Mouse (Mus musculus) cerebellum, adult 18-20 months (tissue): ENCODE data around the gene Bsdc1.
A peak's percentile ranks its signal among the peaks of the same experiment; 100 is the strongest.
"Not testable (repeated sequence)": the region's sequence is repeated elsewhere in the genome, so short reads cannot be mapped to it uniquely, and the experiment has no call there.

ENCODE experiments used
- DNase-seq, 2 experiments: peaks; one replicate each; pipeline ENCODE4 v3.0.0; 2021

The Bsdc1 gene

GRCm38 (mm10) chr4:129514300-129514898, 53.0 kb downstream of the Bsdc1 start:
- peak in 1 of 2 experiments; percentile 18 for DNase-seq

DNA sequence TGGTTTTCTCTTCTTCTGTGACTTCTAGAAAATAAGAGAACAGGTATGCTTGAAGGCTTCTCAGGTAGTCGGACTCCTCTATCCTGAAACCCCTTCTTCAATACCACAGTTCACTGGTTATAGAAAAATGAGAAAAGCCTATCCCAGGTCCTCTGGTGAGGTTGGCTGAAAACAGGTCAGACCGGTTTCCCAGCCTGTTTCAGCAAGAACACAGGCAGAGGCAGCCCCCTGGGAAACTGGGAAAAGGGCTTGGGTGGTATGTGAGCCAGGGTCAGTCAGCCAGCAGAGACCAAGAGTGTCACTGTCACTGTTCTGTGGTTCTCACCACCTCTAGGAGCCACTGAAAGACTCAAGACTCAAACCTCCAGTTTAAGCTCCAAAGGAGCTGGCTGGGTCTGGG, 55.5 kb downstream of the Bsdc1 start:
- no peak for DNase-seq

GRCm38 (mm10) chr4:129518519-129518918, 57.1 kb downstream of the Bsdc1 start:
- DNase-seq = no peak

DNA sequence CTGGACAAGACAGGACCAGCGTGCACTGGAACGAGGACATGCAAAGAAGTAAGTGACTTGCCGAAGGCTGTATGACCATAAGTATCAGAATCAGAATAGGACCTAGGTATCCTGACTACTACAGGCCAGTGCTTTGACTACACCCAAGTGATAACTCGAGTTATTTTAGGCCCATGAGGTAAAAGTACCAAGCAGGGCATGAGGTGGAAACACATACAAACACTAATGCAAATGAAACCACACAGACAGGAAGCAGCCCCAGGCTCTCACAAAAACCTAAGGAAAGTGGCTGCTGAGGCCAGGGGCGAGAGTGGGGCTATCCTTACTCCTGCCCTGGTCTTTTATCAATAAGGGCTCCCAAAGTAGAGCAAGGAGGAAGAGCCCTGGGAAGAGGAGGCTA, 64.0 kb downstream of the Bsdc1 start:
- no peak for DNase-seq

DNA sequence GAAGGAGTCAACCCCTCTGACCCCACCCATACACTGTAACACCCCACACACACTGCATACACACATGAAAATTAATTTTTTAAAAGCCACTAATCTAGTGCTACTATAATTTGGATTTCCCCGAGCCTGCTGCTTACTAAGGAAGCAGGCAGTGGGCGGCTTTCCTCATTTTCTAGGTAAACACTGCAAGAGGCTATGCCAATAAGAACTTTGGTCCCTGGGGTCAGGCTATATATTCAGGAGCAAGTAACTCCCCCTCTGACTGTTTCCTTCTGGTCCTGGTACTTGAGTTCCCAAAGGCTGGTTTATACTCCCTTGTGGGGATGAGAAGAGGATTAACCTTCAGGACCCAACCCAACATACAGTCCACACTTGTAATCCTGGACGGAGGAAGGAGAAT, 64.5 kb downstream of the Bsdc1 start:
- DNase-seq = no peak

GRCm38 (mm10) chr4:129528901-129529300, 67.5 kb downstream of the Bsdc1 start:
- not testable (repeated sequence) for DNase-seq
